ENCODE assay signal across 1 mouse cellular context in genomic region chr2:84958588-84959264, GRCm38 (mm10).
A peak's percentile ranks its signal among the peaks of the same experiment; 100 is the strongest.
TF ChIP-seq lines count a peak whose summit lies in the region.

No protein-coding gene starts in this region.

TF ChIP-seq in MEL, 35 proteins besides CTCF, POLR2A, EP300 and RAD21 (continued from another document):
- peak; percentile 84 for TF ChIP-seq ZNF384 (IDR thresholded peaks at IDR 0.05; ENCODE audit: low read depth, low read length)
- no peak for TF ChIP-seq JUND (IDR thresholded peaks at IDR 0.05; ENCODE audit: low read depth, low read length)
- TF ChIP-seq POLR2AphosphoS5 (IDR thresholded peaks at IDR 0.05; ENCODE audit: borderline replicate concordance, low read depth, low read length) = no peak
- peak; percentile 76 for TF ChIP-seq USF1 (IDR thresholded peaks at IDR 0.05; ENCODE audit: low read depth, low read length)
- no peak; the same call in 1 of the 2 replicates for TF ChIP-seq MYB (IDR thresholded peaks at IDR 0.05; ENCODE audit: low read depth, low read length)
- no peak for TF ChIP-seq CHD2 (IDR thresholded peaks at IDR 0.05; ENCODE audit: low read length)
- TF ChIP-seq POLR2AphosphoS2 (IDR thresholded peaks at IDR 0.05; ENCODE audit: low read length) = no peak
- TF ChIP-seq UBTF (IDR thresholded peaks at IDR 0.05; ENCODE audit: borderline replicate concordance, insufficient read depth, low read depth, low read length) = no peak
- no peak for TF ChIP-seq MEF2A (IDR thresholded peaks at IDR 0.05; ENCODE audit: extremely low read depth, insufficient replicate concordance, low read depth, low read length, poor library complexity, severe bottlenecking)
- TF ChIP-seq SMC3 (IDR thresholded peaks at IDR 0.05; ENCODE audit: low read depth, low read length) = no peak
- no peak for TF ChIP-seq BHLHE40 (IDR thresholded peaks at IDR 0.05; ENCODE audit: borderline replicate concordance, low read depth, low read length)
- TF ChIP-seq ELF1 (IDR thresholded peaks at IDR 0.05; ENCODE audit: low read depth, low read length) = no peak
